Mouse (Mus musculus): Measurements from ENCODE around the gene Meiob.

DNA sequence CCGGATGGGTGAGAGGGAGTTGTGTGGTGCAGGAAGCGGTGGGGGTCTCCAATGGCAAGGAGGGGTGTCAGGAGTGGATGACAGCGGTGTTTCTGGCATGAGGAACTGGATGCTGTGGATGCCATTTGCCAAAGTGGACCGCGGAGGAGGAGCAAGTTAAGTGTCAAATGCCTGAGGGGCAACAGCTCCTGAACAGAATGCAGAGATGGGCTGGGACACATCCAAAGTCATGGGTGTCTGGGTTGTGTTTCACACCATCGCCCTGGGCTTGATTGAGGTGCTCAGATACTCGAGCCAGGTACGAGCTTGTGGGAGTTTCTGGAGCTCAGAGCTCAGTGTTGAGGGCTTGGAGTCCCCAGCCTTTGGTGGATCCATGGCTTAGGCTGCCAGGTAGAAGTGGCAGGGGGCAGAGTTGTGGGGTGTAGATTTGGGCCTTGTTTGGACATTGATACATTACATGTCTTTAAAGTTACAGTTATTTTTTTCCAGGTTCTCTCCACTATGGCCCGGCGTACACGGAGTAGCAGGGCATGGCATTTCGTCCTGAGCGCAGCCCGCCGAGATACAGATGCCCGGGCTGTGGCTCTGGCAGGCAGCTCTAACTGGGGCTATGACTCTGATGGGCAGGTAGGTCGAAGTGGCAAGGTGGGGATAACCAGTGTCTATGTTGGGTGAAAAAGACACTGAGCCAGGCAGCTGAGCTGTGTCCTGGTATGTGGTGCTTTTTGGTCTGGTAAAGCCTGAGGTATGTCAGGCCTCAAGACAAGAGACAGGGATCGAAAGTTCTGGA is 83.4 kb downstream of the Meiob start:
- TF ChIP-seq POLR2A (IDR thresholded peaks at IDR 0.05; ENCODE audit: control insufficient read depth, extremely low read depth, insufficient read depth, low read length, poor library complexity) (no peak), CTCF (IDR thresholded peaks at IDR 0.05; ENCODE audit: borderline replicate concordance, control insufficient read depth, extremely low read depth, insufficient read depth, low read length, poor library complexity) (no peak)

Measured in thymus, adult 2 months (tissue).